Mouse (Mus musculus): Measurements from ENCODE around the gene Gnb4. TPM values are rescaled to one million over a fixed set of nuclear protein-coding genes. Genes with fewer than 3 reads are reported as not detected.

Gnb4 gene
- total RNA-seq, 1 experiment = 19.1 TPM

- Histone ChIP-seq H3K4me1 (ENCODE audit: control insufficient read depth in 2 of 2, insufficient read depth in 2 of 2, low read length in 2 of 2, poor library complexity in 1 of 2) (peaks cover 1 to 8% of the 10 kb centered on the region in 2 experiments; a peak in 2 of 4 replicates), H3K9ac (ENCODE audit: insufficient read depth, low read depth, low read length, poor library complexity, severe bottlenecking) (no peak overlapping the region), H3K4me3 (ENCODE audit: insufficient read depth in 1 of 2, low read depth in 1 of 2, low read length in 2 of 2, poor library complexity in 1 of 2, severe bottlenecking in 1 of 2) (no peak overlapping the region), H3K9me3 (ENCODE audit: control insufficient read depth, insufficient read depth, low read depth, low read length) (no peaks in the 10 kb centered on the region), H3K36me3 (ENCODE audit: control insufficient read depth, insufficient read depth, low read length, poor library complexity, severe bottlenecking) (no peaks in the 10 kb centered on the region), H3K27ac (ENCODE audit: insufficient read depth, low read depth, low read length, poor library complexity, severe bottlenecking) (no peak overlapping the region)
- no peak for TF ChIP-seq HCFC1 (IDR thresholded peaks at IDR 0.05; ENCODE audit: borderline replicate concordance, insufficient read depth, low read length)
- no peak for TF ChIP-seq CHD2 (IDR thresholded peaks at IDR 0.05; ENCODE audit: low read depth, low read length)
- no peak for TF ChIP-seq ZNF384 (IDR thresholded peaks at IDR 0.05; ENCODE audit: low read depth, low read length)
- no peak for TF ChIP-seq MAFK (IDR thresholded peaks at IDR 0.05; ENCODE audit: insufficient read depth, low read depth, low read length)
- TF ChIP-seq ZC3H11A (IDR thresholded peaks at IDR 0.05; ENCODE audit: borderline replicate concordance, low read depth, low read length) = no peak
- in situ Hi-C loops (cut with MboI; ENCODE audit: low sequenced_read_pairs in 2 of 2, unreplicated experiment in 2 of 2) = no loop called here
- no peak for DNase-seq (ENCODE audit: low read depth, low spot score)
These were observed 39.6 kb upstream of the Gnb4 start for GRCm38 (mm10) chr3:32655994-32656393.

GRCm38 (mm10) chr3:32652739-32653138, 36.4 kb upstream of the Gnb4 start:
- no peaks in the 10 kb centered on the region for H3K9me3 ChIP-seq (ENCODE audit: control insufficient read depth, insufficient read depth, low read depth, low read length)
- no peaks in the 10 kb centered on the region for H3K36me3 ChIP-seq (ENCODE audit: control insufficient read depth, insufficient read depth, low read length, poor library complexity, severe bottlenecking)
- TF ChIP-seq MAFK (IDR thresholded peaks at IDR 0.05; ENCODE audit: insufficient read depth, low read depth, low read length) (no peak), CHD2 (IDR thresholded peaks at IDR 0.05; ENCODE audit: low read depth, low read length) (no peak), ZC3H11A (IDR thresholded peaks at IDR 0.05; ENCODE audit: borderline replicate concordance, low read depth, low read length) (no peak), ZNF384 (IDR thresholded peaks at IDR 0.05; ENCODE audit: low read depth, low read length) (no peak), HCFC1 (IDR thresholded peaks at IDR 0.05; ENCODE audit: borderline replicate concordance, insufficient read depth, low read length) (no peak)
- H3K4me3 ChIP-seq (ENCODE audit: insufficient read depth in 1 of 2, low read depth in 1 of 2, low read length in 2 of 2, poor library complexity in 1 of 2, severe bottlenecking in 1 of 2) = no peak overlapping the region
- in situ Hi-C loops (cut with MboI; ENCODE audit: low sequenced_read_pairs in 2 of 2, unreplicated experiment in 2 of 2) = no loop called here
- H3K9ac ChIP-seq (ENCODE audit: insufficient read depth, low read depth, low read length, poor library complexity, severe bottlenecking) = no peak overlapping the region
- no peak for DNase-seq (ENCODE audit: low read depth, low spot score)
- H3K4me1 ChIP-seq (ENCODE audit: control insufficient read depth in 2 of 2, insufficient read depth in 2 of 2, low read length in 2 of 2, poor library complexity in 1 of 2) = no peaks in the 10 kb centered on the region
- no peak overlapping the region for H3K27ac ChIP-seq (ENCODE audit: insufficient read depth, low read depth, low read length, poor library complexity, severe bottlenecking)

GRCm38 (mm10) chr3:32649284-32649683, 32.9 kb upstream of the Gnb4 start:
- Histone ChIP-seq H3K27ac (ENCODE audit: insufficient read depth, low read depth, low read length, poor library complexity, severe bottlenecking) (no peak overlapping the region), H3K4me3 (ENCODE audit: insufficient read depth in 1 of 2, low read depth in 1 of 2, low read length in 2 of 2, poor library complexity in 1 of 2, severe bottlenecking in 1 of 2) (no peak overlapping the region), H3K36me3 (ENCODE audit: control insufficient read depth, insufficient read depth, low read length, poor library complexity, severe bottlenecking) (no peaks in the 10 kb centered on the region), H3K4me1 (ENCODE audit: control insufficient read depth in 2 of 2, insufficient read depth in 2 of 2, low read length in 2 of 2, poor library complexity in 1 of 2) (no peaks in the 10 kb centered on the region), H3K9ac (ENCODE audit: insufficient read depth, low read depth, low read length, poor library complexity, severe bottlenecking) (no peak overlapping the region), H3K9me3 (ENCODE audit: control insufficient read depth, insufficient read depth, low read depth, low read length) (no peaks in the 10 kb centered on the region)
- TF ChIP-seq ZNF384 (IDR thresholded peaks at IDR 0.05; ENCODE audit: low read depth, low read length) (no peak), ZC3H11A (IDR thresholded peaks at IDR 0.05; ENCODE audit: borderline replicate concordance, low read depth, low read length) (no peak), HCFC1 (IDR thresholded peaks at IDR 0.05; ENCODE audit: borderline replicate concordance, insufficient read depth, low read length) (no peak), CHD2 (IDR thresholded peaks at IDR 0.05; ENCODE audit: low read depth, low read length) (no peak), MAFK (IDR thresholded peaks at IDR 0.05; ENCODE audit: insufficient read depth, low read depth, low read length) (no peak)
- no peak for DNase-seq (ENCODE audit: low read depth, low spot score)
- in situ Hi-C loops (cut with MboI; ENCODE audit: low sequenced_read_pairs in 2 of 2, unreplicated experiment in 2 of 2) = no loop called here

- in situ Hi-C loops (cut with MboI; ENCODE audit: low sequenced_read_pairs in 2 of 2, unreplicated experiment in 2 of 2) = no loop called here
- H3K36me3 ChIP-seq (ENCODE audit: control insufficient read depth, insufficient read depth, low read length, poor library complexity, severe bottlenecking) = no peaks in the 10 kb centered on the region
- no peak for DNase-seq (ENCODE audit: low read depth, low spot score)
- no peaks in the 10 kb centered on the region for H3K9me3 ChIP-seq (ENCODE audit: control insufficient read depth, insufficient read depth, low read depth, low read length)
- TF ChIP-seq HCFC1 (IDR thresholded peaks at IDR 0.05; ENCODE audit: borderline replicate concordance, insufficient read depth, low read length) = no peak
- no peak for TF ChIP-seq ZC3H11A (IDR thresholded peaks at IDR 0.05; ENCODE audit: borderline replicate concordance, low read depth, low read length)
- no peak for TF ChIP-seq CHD2 (IDR thresholded peaks at IDR 0.05; ENCODE audit: low read depth, low read length)
- no peak for TF ChIP-seq MAFK (IDR thresholded peaks at IDR 0.05; ENCODE audit: insufficient read depth, low read depth, low read length)
- no peak for TF ChIP-seq ZNF384 (IDR thresholded peaks at IDR 0.05; ENCODE audit: low read depth, low read length)
- no peak overlapping the region for H3K4me3 ChIP-seq (ENCODE audit: insufficient read depth in 1 of 2, low read depth in 1 of 2, low read length in 2 of 2, poor library complexity in 1 of 2, severe bottlenecking in 1 of 2)
- no peak overlapping the region for H3K27ac ChIP-seq (ENCODE audit: insufficient read depth, low read depth, low read length, poor library complexity, severe bottlenecking)
- no peak overlapping the region for H3K9ac ChIP-seq (ENCODE audit: insufficient read depth, low read depth, low read length, poor library complexity, severe bottlenecking)
- H3K4me1 ChIP-seq (ENCODE audit: control insufficient read depth in 2 of 2, insufficient read depth in 2 of 2, low read length in 2 of 2, poor library complexity in 1 of 2) = no peaks in the 10 kb centered on the region
These were observed 30.5 kb upstream of the Gnb4 start for GRCm38 (mm10) chr3:32646918-32647317.

- TF ChIP-seq ZC3H11A (IDR thresholded peaks at IDR 0.05; ENCODE audit: borderline replicate concordance, low read depth, low read length) (no peak), CHD2 (IDR thresholded peaks at IDR 0.05; ENCODE audit: low read depth, low read length) (no peak), MAFK (IDR thresholded peaks at IDR 0.05; ENCODE audit: insufficient read depth, low read depth, low read length) (no peak), ZNF384 (IDR thresholded peaks at IDR 0.05; ENCODE audit: low read depth, low read length) (no peak), HCFC1 (IDR thresholded peaks at IDR 0.05; ENCODE audit: borderline replicate concordance, insufficient read depth, low read length) (no peak)
- in situ Hi-C loops (cut with MboI; ENCODE audit: low sequenced_read_pairs in 2 of 2, unreplicated experiment in 2 of 2) = no loop called here
- H3K4me3 ChIP-seq (ENCODE audit: insufficient read depth in 1 of 2, low read depth in 1 of 2, low read length in 2 of 2, poor library complexity in 1 of 2, severe bottlenecking in 1 of 2) = no peak overlapping the region
- H3K27ac ChIP-seq (ENCODE audit: insufficient read depth, low read depth, low read length, poor library complexity, severe bottlenecking) = no peak overlapping the region
- no peaks in the 10 kb centered on the region for H3K9me3 ChIP-seq (ENCODE audit: control insufficient read depth, insufficient read depth, low read depth, low read length)
- no peak overlapping the region for H3K9ac ChIP-seq (ENCODE audit: insufficient read depth, low read depth, low read length, poor library complexity, severe bottlenecking)
- no peaks in the 10 kb centered on the region for H3K36me3 ChIP-seq (ENCODE audit: control insufficient read depth, insufficient read depth, low read length, poor library complexity, severe bottlenecking)
- H3K4me1 ChIP-seq (ENCODE audit: control insufficient read depth in 2 of 2, insufficient read depth in 2 of 2, low read length in 2 of 2, poor library complexity in 1 of 2) = no peaks in the 10 kb centered on the region
- DNase-seq (ENCODE audit: low read depth, low spot score) = no peak
These were observed 28.4 kb upstream of the Gnb4 start for GRCm38 (mm10) chr3:32644751-32645150.

Measured in ES-E14 (cell line).